Mouse (Mus musculus): ENCODE results near the gene Ift81. TPM values are rescaled to one million over a fixed set of nuclear protein-coding genes. Genes with fewer than 3 reads are reported as not detected.
A peak's percentile ranks its signal among the peaks of the same experiment; 100 is the strongest.

Ift81 gene
- polyA plus RNA-seq, 1 experiment from 2014 or later: 50.5 TPM

GRCm38 (mm10) chr5:122636958-122637357, 22.6 kb upstream of the Ift81 start:
- Histone ChIP-seq H3K36me3 (ENCODE audit: control insufficient read depth, insufficient read depth, low read length) (no peaks in the 10 kb centered on the region), H3K4me1 (ENCODE audit: control insufficient read depth, insufficient read depth, low read length) (0 out of 2 replicates have a peak, but pooled peaks cover 3% of the 10 kb centered on the region), H3K4me3 (ENCODE audit: low read depth, low read length) (no peak overlapping the region), H3K9ac (ENCODE audit: low read length) (no peak overlapping the region), H3K27ac (ENCODE audit: low read depth, low read length) (no peak overlapping the region), H3K27me3 (ENCODE audit: control insufficient read depth, insufficient read depth, low read length) (no peaks in the 10 kb centered on the region), H3K9me3 (ENCODE audit: control insufficient read depth, low read length) (no peaks in the 10 kb centered on the region), H3K4me2 (peak overlapping the region; percentile 40)
- DNase-seq (ENCODE audit: low spot score, missing footprints) (no peak), ATAC-seq (ENCODE audit: low FRiP score) (no peak)
- 56% methylated on average over 16 of the region's 16 CpGs for WGBS

- Histone ChIP-seq H3K4me1 (ENCODE audit: control insufficient read depth, insufficient read depth, low read length) (0 out of 2 replicates have a peak, but pooled peaks cover 3% of the 10 kb centered on the region), H3K4me3 (ENCODE audit: low read depth, low read length) (no peak overlapping the region), H3K4me2 (no peak overlapping the region), H3K36me3 (ENCODE audit: control insufficient read depth, insufficient read depth, low read length) (no peaks in the 10 kb centered on the region), H3K27me3 (ENCODE audit: control insufficient read depth, insufficient read depth, low read length) (no peaks in the 10 kb centered on the region), H3K9ac (ENCODE audit: low read length) (no peak overlapping the region), H3K27ac (ENCODE audit: low read depth, low read length) (no peak overlapping the region), H3K9me3 (ENCODE audit: control insufficient read depth, low read length) (no peaks in the 10 kb centered on the region)
- WGBS: 70% methylated on average over 9 of the region's 9 CpGs
- ATAC-seq (ENCODE audit: low FRiP score): no peak
- DNase-seq (ENCODE audit: low spot score, missing footprints): no peak
Measured at GRCm38 (mm10) chr5:122636308-122636707, 22.0 kb upstream of the Ift81 start.

GRCm38 (mm10) chr5:122635228-122635627, 20.9 kb upstream of the Ift81 start:
- no peak overlapping the region for H3K4me2 ChIP-seq
- no peaks in the 10 kb centered on the region for H3K27me3 ChIP-seq (ENCODE audit: control insufficient read depth, insufficient read depth, low read length)
- H3K4me3 ChIP-seq (ENCODE audit: low read depth, low read length): no peak overlapping the region
- H3K4me1 ChIP-seq (ENCODE audit: control insufficient read depth, insufficient read depth, low read length): 0 out of 2 replicates have a peak, but pooled peaks cover 3% of the 10 kb centered on the region
- DNase-seq (ENCODE audit: low spot score, missing footprints) (no peak), ATAC-seq (ENCODE audit: low FRiP score) (no peak)
- 86% methylated on average over 8 of the region's 8 CpGs for WGBS
- H3K9me3 ChIP-seq (ENCODE audit: control insufficient read depth, low read length): no peaks in the 10 kb centered on the region
- no peaks in the 10 kb centered on the region for H3K36me3 ChIP-seq (ENCODE audit: control insufficient read depth, insufficient read depth, low read length)
- H3K27ac ChIP-seq (ENCODE audit: low read depth, low read length): no peak overlapping the region
- no peak overlapping the region for H3K9ac ChIP-seq (ENCODE audit: low read length)

GRCm38 (mm10) chr5:122627243-122627642, 12.9 kb upstream of the Ift81 start:
- no peaks in the 10 kb centered on the region for H3K9me3 ChIP-seq (ENCODE audit: control insufficient read depth, low read length)
- no peak overlapping the region for H3K4me3 ChIP-seq (ENCODE audit: low read depth, low read length)
- no peak overlapping the region for H3K27ac ChIP-seq (ENCODE audit: low read depth, low read length)
- DNase-seq (ENCODE audit: low spot score, missing footprints) (peak; percentile 97), ATAC-seq (ENCODE audit: low FRiP score) (peak; percentile 79)
- H3K4me2 ChIP-seq: no peak overlapping the region
- no peaks in the 10 kb centered on the region for H3K4me1 ChIP-seq (ENCODE audit: control insufficient read depth, insufficient read depth, low read length)
- no peaks in the 10 kb centered on the region for H3K36me3 ChIP-seq (ENCODE audit: control insufficient read depth, insufficient read depth, low read length)
- H3K9ac ChIP-seq (ENCODE audit: low read length): no peak overlapping the region
- WGBS: 43% methylated on average over 2 of the region's 2 CpGs
- no peaks in the 10 kb centered on the region; the same call in 1 of the 2 replicates for H3K27me3 ChIP-seq (ENCODE audit: control insufficient read depth, insufficient read depth, low read length)

- DNase-seq (ENCODE audit: low spot score, missing footprints) (no peak), ATAC-seq (ENCODE audit: low FRiP score) (no peak)
- no peaks in the 10 kb centered on the region; the same call in 1 of the 2 replicates for H3K27me3 ChIP-seq (ENCODE audit: control insufficient read depth, insufficient read depth, low read length)
- no peak overlapping the region for H3K9ac ChIP-seq (ENCODE audit: low read length)
- no peaks in the 10 kb centered on the region for H3K36me3 ChIP-seq (ENCODE audit: control insufficient read depth, insufficient read depth, low read length)
- no peaks in the 10 kb centered on the region for H3K9me3 ChIP-seq (ENCODE audit: control insufficient read depth, low read length)
- WGBS: 88% methylated on average over 14 of the region's 14 CpGs
- no peak overlapping the region for H3K4me2 ChIP-seq
- H3K4me1 ChIP-seq (ENCODE audit: control insufficient read depth, insufficient read depth, low read length): no peaks in the 10 kb centered on the region
- H3K4me3 ChIP-seq (ENCODE audit: low read depth, low read length): no peak overlapping the region
- no peak overlapping the region for H3K27ac ChIP-seq (ENCODE audit: low read depth, low read length)
Measured at GRCm38 (mm10) chr5:122625565-122626252, 11.4 kb upstream of the Ift81 start.

- WGBS: 93% methylated on average over 11 of the region's 11 CpGs
- Histone ChIP-seq H3K4me3 (ENCODE audit: low read depth, low read length) (no peak overlapping the region), H3K4me2 (no peak overlapping the region), H3K9ac (ENCODE audit: low read length) (no peak overlapping the region), H3K27me3 (ENCODE audit: control insufficient read depth, insufficient read depth, low read length) (no peaks in the 10 kb centered on the region; the same call in 1 of the 2 replicates), H3K36me3 (ENCODE audit: control insufficient read depth, insufficient read depth, low read length) (no peaks in the 10 kb centered on the region), H3K4me1 (ENCODE audit: control insufficient read depth, insufficient read depth, low read length) (no peaks in the 10 kb centered on the region), H3K27ac (ENCODE audit: low read depth, low read length) (no peak overlapping the region), H3K9me3 (ENCODE audit: control insufficient read depth, low read length) (no peaks in the 10 kb centered on the region)
- no peak for ATAC-seq (ENCODE audit: low FRiP score)
- no peak for DNase-seq (ENCODE audit: low spot score, missing footprints)
Measured at GRCm38 (mm10) chr5:122624952-122625479, 10.7 kb upstream of the Ift81 start.

GRCm38 (mm10) chr5:122623861-122624260, 9.5 kb upstream of the Ift81 start:
- Histone ChIP-seq H3K9me3 (ENCODE audit: control insufficient read depth, low read length) (no peaks in the 10 kb centered on the region), H3K4me2 (no peak overlapping the region), H3K36me3 (ENCODE audit: control insufficient read depth, insufficient read depth, low read length) (no peaks in the 10 kb centered on the region), H3K9ac (ENCODE audit: low read length) (no peak overlapping the region), H3K4me3 (ENCODE audit: low read depth, low read length) (no peak overlapping the region), H3K4me1 (ENCODE audit: control insufficient read depth, insufficient read depth, low read length) (no peaks in the 10 kb centered on the region), H3K27me3 (ENCODE audit: control insufficient read depth, insufficient read depth, low read length) (no peaks in the 10 kb centered on the region; the same call in 1 of the 2 replicates), H3K27ac (ENCODE audit: low read depth, low read length) (no peak overlapping the region)
- ATAC-seq (ENCODE audit: low FRiP score): no peak
- no peak for DNase-seq (ENCODE audit: low spot score, missing footprints)
- WGBS: 82% methylated on average over 9 of the region's 9 CpGs

- H3K27me3 ChIP-seq (ENCODE audit: control insufficient read depth, insufficient read depth, low read length): no peaks in the 10 kb centered on the region
- DNase-seq (ENCODE audit: low spot score, missing footprints) (no peak), ATAC-seq (ENCODE audit: low FRiP score) (no peak)
- no peaks in the 10 kb centered on the region for H3K36me3 ChIP-seq (ENCODE audit: control insufficient read depth, insufficient read depth, low read length)
- no peak overlapping the region for H3K4me3 ChIP-seq (ENCODE audit: low read depth, low read length)
- H3K4me1 ChIP-seq (ENCODE audit: control insufficient read depth, insufficient read depth, low read length): no peaks in the 10 kb centered on the region
- H3K27ac ChIP-seq (ENCODE audit: low read depth, low read length): no peak overlapping the region
- 91% methylated on average over 5 of the region's 5 CpGs for WGBS
- no peak overlapping the region for H3K9ac ChIP-seq (ENCODE audit: low read length)
- no peaks in the 10 kb centered on the region for H3K9me3 ChIP-seq (ENCODE audit: control insufficient read depth, low read length)
- H3K4me2 ChIP-seq: no peak overlapping the region
Measured at GRCm38 (mm10) chr5:122622526-122622925, 8.2 kb upstream of the Ift81 start.

GRCm38 (mm10) chr5:122621376-122621886, 7.1 kb upstream of the Ift81 start:
- no peaks in the 10 kb centered on the region for H3K4me1 ChIP-seq (ENCODE audit: control insufficient read depth, insufficient read depth, low read length)
- no peaks in the 10 kb centered on the region for H3K36me3 ChIP-seq (ENCODE audit: control insufficient read depth, insufficient read depth, low read length)
- H3K27ac ChIP-seq (ENCODE audit: low read depth, low read length): no peak overlapping the region
- no peak for DNase-seq (ENCODE audit: low spot score, missing footprints)
- 37% methylated on average over 7 of the region's 7 CpGs for WGBS
- no peaks in the 10 kb centered on the region for H3K27me3 ChIP-seq (ENCODE audit: control insufficient read depth, insufficient read depth, low read length)
- H3K4me3 ChIP-seq (ENCODE audit: low read depth, low read length): no peak overlapping the region
- H3K9me3 ChIP-seq (ENCODE audit: control insufficient read depth, low read length): no peaks in the 10 kb centered on the region
- H3K9ac ChIP-seq (ENCODE audit: low read length): no peak overlapping the region
- ATAC-seq (ENCODE audit: low FRiP score): no peak
- H3K4me2 ChIP-seq: no peak overlapping the region

Measured in midbrain, embryonic 11.5 days (tissue).